Mouse (Mus musculus): ENCODE results near the gene Gdf15.
"Not testable (repeated sequence)": the region's sequence is repeated elsewhere in the genome, so short reads cannot be mapped to it uniquely, and the experiment has no call there.

Gene Gdf15

DNA sequence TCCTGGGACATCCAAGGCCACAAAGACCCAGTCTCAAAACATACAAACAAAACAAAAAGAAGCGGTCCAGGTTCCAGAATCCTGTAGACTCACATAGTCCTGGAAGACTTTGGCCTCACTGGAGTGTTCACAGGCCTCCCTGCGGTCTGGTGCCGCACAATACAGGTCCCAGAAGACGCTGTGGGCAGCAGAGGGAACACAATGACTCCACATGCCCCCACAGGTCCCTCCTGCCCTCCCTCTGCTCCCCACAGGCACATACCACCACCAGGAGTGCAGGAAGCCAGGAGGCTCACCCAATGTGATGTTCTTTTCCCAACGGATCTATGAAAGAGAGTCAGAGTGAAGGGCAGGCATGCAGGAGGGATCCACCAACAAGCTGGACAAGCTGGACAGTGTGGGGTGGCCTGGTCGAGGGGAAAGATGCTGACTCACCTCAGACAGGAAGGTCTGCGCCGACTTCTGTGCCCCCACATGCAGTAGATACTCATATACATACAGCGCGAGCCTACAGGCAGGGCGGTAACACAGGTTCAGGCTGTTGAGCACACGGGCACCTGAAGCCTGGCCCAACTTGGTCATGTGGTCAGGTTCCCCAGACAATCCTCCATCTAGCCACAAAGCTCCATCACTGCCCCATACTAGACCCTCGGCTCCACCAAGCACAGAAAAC lies 30.0 kb downstream of the Gdf15 start:
- no peak for DNase-seq

DNA sequence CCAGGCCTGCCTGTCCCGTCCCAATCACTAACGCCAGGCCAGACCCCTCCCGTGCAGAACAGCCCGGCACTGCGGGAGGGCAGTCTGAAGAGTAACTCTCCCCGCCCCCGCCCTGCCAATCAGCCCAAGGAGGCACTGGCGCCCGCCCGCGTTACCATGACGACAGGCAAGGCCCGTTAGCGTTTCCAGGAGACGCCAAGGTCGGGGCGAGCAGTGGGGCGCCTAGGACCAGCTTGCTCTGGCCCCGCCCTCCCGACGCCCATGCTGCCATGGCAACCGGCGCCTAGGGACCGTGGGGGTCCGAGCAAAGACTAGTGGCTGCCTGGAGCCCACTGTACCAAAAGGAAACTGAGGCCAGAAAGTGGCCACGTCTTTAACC lies 31.0 kb downstream of the Gdf15 start:
- peak; percentile 75 for DNase-seq

DNA sequence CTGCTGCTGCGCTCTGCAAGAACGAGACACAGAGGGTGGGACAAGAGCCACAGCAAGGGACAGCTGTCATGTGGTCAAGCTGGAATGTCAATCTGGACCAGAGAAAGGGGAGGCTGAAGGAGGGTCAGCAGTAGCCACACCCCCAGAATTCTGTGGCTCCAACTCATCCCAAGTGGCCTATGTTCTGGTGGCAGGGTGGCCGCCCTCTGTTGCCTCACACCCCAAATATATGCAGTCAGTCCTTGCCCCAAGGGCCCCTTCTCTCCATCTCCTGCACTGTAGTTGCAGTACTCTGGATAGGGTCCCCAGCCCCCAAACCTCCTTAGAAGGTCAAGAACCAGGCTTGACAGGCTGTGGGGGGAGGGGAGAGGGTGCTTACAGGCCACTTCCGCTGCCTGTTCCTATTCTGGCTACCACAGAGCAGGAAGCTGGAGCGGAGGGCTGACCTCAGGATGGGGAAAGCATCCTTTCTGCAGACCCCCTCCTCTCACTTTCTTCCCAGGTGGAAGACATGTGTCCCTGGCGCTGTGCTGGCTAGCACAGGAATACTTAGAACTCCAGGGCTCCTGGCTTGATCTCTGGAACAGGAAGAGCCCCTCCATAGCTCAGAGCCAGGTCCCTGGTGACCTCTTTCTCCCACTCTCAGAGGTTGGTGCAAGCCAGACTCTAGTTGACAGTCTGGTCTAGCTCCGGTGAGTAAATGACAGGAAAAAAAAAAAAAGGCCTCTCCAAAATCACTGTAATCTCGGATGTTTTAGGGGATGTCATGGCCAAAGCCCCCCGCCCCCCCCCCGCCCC lies 31.6 kb downstream of the Gdf15 start:
- peak; percentile 20 for DNase-seq

DNA sequence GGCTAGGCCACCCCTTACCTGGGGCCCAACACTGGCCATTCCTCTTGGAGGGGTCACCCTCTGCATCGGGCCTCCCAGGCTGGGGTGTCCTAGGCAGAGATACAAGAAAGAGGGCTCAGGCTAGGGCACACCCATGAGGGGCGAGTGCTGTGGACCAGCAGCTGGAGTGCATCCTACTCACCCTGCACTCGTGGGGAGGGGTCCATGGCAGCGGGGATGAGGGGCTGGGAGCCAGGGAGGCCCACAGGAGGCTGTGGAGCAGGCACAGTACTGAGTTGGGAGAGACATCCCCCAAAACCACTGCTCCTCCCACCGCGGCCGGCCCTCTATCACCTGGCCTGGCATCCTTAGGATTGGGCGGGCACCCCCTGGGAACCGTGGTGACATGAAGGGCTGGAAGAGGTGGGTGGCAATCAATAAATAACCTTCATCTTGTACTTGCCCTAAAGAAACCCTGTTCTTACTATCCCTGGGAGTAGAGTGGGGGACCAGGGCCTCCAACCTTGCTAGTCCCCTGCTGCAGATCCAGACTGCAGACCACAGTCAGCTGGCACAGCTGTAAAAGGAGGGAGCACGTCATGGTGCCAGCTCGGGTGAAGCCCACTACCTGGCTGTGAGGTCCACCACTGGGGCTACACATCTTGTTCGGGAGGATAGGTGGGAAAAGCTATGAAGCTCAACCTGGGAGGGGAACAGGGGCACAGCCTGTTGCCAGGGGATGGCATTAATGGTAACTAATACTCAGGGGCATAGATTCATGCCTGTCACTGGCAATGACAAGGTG lies 32.6 kb downstream of the Gdf15 start:
- DNase-seq = peak; percentile 27

DNA sequence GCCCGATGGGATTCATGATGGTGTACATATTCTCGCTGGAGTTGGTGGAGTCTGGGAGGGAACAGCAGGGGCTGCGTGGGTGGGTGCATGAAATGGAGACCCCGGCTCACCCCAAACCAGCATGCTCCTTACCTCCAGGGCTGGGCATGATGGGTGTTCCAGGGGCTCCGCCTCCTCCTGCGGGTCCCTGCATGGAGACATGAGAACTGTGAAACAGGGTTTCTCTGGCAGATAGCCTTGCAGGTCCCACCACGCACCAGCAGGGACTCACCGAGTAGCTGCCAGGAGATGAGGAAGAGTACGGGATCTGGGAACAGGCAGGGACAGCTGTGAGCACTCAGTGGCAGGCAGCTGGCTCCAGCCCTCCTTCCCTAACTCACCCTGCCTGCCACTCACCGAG lies 33.5 kb downstream of the Gdf15 start:
- no peak for DNase-seq

DNA sequence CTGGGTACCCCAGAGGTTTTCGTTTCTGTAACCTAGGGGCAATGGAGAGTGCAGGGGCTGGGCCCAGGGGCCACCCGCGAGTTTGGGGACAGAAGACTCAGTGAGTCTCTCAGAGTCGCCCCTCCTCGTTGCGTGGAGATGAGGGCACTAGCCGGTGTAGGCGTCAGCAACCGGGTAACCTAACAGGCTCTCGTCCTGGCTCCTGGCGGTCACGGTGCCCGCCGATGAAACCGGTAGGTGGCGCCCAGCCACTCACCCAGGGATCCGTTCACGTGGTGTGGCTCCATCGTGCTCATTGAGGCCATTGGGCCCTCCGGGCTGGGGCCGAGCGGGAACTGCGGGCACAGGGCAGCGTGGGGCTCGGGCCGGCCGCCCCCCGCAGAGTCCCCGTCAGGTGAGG lies 34.0 kb downstream of the Gdf15 start:
- peak; percentile 90 for DNase-seq

DNA sequence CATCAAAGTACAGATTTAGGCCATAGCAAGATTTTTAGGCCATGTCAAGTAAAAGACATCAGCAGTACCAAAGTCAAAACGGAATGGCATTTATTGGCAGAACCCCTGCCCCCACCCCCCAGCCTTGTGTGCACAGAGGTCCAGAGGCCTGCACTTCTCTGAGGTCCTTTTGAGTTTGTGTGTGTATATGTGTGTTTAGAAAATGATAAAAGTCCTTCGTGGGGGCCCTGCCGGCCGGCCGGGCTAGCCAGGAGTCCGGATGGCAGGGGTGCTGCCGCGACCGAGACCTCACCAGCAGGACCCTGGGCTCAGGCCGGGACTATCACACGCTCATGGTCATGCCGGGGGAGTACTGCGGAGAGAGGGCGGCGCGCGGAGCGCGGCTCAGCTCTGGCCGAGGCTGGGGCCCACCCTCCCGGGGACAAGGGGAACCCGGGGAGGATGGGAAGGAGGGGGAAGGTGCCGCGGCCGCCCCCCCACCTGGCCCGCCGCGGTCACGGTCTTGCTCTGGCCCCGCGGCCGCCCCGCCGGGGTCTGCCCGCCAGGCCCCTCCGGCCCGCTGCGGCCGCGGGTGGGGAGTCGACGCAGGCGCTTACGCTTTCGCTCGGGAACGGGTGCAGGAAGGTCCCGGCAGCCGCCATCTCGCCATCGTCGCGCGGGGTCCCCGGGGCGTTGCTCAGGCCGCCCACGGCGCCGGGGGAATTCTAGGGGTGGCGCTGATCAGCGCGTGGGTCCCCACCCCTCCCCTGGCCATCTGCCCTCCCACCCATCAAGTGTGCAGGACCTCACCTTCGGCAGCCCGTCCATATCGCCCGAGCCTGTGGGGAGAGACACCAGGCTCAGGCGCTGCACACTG lies 34.6 kb downstream of the Gdf15 start:
- peak; percentile 39 for DNase-seq

DNA sequence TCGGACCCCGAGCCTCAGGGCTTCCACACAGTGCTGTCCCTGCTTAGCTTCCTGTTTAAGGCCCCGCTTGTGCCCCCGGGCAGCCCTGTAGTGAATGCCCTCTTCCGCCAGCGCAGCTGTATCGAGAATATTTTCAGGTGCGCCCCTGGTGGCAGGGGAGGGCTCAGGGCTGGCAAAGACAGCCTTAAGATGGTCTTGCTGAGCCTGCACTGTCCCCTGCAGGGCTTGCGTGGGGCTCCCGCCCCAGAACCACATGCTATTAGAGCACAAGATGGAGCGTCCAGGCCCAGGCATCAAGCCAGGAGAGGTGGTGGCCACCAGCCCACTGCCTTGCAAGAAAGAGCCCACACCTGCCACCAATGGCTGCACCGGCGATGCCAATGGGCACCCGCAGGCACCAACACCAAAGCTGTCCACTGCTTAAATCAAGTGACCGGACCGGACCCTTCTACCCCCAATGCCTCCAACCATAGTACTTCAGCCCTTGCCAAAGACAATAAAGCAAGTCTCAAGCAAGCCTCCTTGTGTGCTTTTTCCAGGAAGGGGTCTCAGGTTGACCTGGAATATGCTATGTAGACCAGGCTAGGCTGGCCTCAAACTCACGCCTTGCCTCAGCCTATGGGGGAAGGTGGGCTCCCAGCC lies 35.4 kb downstream of the Gdf15 start:
- DNase-seq = peak; percentile 67

DNA sequence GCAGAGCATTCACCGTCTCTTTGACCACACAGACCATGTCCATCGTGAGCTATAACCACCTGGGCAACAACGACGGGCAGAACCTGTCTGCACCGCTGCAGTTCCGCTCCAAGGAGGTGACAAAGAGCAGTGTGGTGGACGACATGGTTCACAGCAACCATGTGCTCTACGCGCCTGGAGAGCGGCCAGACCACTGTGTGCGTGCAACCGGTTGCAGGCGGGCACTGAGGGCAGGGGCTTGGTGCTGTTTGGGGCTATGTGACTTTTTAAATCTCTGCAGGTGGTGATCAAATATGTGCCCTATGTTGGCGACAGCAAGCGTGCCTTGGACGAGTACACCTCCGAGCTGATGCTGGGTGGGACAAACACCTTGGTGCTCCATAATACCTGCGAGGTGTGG lies 36.0 kb downstream of the Gdf15 start:
- no peak for DNase-seq

DNA sequence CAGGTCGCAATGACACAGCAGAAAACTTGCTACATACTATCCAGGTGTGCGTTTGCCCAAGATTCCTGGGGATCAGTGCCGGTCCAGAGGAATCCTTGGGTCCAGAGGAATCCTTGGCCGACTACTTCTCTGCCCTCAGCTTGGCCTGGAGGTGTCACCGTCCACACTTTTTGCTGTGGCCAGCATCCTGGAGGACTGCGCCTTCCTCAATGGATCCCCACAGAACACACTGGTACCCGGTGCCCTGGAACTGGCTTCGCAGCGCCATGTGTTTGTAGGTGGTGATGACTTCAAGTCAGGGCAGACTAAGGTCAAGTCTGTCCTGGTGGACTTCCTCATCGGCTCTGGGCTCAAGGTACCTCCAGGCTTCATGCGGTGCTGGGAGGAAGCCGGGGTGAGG lies 36.4 kb downstream of the Gdf15 start:
- no peak for DNase-seq

DNA sequence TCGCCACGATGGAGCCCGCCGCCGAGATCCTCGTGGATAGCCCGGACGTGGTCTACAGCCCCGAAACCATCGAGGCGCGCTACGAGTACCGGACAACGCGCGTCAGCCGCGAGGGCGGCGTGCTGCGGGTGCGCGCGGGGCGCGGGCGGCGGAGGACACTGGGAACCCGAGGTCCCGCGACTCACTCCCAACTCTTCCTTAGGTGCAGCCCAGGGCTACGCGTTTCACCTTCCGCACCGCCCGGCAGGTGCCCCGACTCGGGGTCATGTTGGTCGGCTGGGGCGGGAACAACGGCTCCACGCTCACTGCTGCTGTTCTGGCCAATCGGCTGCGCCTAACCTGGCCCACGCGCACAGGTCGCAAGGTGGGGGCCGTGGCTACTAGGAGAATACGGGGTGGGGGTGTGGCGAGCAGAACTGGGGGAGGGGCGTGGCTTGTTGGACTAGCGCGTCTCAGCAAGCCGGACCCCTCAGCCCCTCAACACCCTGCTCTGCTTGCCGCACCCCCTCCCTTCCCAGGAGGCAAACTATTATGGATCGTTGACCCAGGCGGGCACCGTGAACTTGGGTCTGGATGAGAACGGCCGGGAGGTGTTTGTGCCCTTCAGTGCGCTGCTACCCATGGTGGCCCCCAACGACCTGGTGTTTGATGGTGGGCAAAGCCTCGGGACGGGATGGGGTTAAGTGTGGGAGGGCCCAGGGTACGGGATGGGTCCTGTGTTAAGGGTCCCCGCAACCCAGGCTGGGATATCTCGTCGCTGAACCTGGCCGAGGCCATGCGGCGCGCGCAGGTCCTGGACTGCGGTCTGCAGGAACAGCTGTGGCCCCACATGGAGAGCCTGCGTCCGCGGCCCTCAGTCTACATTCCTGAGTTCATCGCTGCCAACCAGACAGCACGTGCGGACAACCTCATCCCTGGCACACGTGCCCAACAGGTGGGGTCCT lies 37.4 kb downstream of the Gdf15 start:
- DNase-seq = peak; percentile 52

DNA sequence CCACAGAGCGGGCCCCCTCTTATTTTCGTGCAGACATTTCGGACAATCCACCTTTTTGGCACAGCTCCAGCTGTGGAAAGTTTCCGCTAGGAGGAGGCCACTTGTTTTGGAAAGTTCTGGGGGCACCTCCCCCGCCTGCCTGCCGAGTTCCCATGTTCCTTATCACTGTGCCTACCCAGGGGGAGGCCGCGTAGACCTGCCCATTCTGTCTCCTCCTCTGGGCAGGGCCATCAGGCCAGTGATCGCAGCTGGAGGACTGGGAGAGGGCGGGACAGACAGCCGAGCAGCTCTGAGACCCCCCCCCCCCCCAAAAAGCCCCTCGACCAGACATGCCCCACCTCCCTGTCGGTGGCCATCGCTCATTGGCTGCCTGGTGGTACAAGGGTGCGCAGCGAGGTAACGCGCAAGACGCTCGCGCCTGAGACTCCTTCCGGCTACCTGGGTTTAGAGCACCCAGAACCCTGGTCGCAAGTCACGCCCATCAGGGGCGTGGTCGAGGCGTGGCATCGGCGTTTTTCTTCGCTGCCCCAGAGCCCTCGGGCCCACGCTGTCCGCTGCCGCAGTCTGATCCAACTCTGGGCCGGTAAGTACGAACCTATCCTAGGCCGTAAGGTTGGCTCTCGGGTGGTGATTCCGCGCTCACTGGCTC lies 38.2 kb downstream of the Gdf15 start, which contains the start of gene Isyna1:
Gene Isyna1, plus strand, starts transcription at position 413 of the 649 bp plus-strand sequence.
- DNase-seq = peak; percentile 61

DNA sequence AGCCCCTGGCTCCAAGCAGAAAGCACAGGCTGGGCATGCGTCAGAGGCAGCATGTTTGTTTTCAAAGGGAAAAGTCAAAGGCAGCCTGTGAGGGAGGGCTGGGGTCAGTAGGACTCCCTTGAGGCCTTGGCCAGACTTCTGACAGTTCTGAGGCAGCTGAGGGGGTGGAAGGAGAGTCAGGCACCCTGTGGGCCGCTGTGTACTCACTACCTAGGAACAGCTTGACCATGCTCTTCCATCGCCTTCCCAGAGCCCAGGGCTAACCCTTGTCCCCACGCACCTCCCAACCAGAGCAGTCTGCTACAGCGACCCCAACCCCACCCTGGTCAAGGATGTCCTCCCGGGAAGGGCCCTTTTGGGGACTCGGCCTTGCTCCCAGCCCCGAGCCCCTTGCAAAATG lies 39.1 kb downstream of the Gdf15 start:
- no peak for DNase-seq

DNA sequence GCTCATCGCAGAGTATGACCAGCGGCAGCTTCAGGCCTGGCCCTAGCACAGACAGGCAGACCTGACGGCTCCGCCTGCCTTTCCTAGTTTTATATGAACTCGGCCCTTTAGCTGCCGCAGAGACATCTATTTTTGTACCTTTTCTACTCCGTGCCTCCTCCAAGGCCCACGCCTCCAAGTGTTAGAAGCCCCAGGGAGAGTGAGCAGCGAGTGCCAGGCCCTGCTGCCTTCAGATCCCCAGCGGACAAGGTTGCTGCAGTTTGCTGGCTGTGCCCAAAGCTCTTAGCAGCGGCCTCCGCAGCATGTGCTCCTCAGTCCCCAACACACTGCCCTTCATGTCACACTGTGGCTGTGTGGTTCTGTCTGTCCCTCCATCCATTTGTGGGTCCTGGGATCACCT lies 40.7 kb downstream of the Gdf15 start:
- no peak for DNase-seq

DNA sequence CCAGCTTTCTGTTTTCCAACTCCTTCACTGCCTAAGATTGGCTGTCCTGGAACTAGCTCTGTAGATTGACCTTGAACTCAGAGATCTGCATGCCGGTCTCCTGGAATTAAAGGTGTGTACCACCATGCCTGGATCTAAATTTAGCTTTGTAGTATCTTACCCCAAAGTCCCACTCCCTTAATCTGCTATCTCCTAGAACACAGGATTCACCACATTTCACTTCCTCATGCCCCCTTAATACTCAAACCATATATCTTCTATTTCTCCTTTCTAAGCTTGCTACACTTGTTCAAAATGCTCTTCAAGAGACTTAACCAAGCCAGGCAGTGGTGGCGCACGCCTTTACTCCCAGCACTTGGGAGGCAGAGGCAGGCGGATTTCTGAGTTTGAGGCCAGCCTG lies 44.3 kb downstream of the Gdf15 start:
- not testable (repeated sequence) for DNase-seq

DNA sequence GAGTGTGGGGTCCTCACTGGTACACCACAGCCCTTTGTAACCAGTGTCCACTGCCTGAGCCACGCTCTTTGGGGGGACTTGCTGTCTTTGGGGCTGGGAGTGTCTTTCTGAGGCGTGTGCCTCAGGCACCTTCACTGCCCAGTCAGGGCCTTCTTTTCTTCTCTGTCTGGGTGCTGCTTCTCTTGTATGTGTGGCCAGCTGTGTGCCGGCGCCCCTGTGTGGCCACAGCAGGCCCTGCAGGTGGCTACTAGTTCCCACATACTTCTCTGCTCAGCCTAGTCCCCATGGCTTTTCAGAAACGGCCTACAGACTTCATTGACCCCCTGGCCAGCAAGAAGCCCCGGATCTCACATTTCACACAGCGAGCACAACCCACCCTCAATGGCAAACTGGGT lies 47.0 kb downstream of the Gdf15 start:
- DNase-seq = no peak

DNA sequence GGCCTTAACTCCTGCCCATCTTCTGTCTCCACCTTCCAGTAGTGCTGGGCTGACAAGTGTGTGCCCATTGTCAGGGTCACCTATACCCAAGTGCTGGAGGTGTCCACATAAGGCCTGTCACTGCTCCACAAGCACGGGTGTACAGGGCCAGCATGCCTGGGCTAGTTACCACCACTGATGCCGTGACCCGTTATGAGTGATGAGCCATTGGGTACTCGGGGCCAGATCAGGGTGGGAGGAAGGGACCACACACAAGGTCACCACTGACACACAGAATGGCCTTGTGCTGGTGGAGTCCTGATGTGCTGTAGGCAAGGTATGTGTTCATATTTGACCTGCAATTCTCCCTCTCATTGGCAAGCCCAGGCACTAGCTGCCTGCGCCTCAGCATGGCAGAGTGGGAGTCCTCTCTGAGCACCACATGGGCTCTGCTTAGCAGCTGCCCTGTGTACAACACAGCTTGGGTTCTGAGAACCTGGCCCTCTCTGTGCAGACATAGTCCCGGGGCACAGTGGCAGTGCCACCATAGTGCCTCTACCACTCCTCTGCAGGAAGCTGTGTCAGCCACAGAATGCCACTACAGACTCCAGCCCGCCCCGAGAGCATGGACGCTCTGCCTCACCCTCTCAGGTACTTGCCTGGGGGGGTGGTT lies 47.5 kb downstream of the Gdf15 start:
- DNase-seq = no peak

DNA sequence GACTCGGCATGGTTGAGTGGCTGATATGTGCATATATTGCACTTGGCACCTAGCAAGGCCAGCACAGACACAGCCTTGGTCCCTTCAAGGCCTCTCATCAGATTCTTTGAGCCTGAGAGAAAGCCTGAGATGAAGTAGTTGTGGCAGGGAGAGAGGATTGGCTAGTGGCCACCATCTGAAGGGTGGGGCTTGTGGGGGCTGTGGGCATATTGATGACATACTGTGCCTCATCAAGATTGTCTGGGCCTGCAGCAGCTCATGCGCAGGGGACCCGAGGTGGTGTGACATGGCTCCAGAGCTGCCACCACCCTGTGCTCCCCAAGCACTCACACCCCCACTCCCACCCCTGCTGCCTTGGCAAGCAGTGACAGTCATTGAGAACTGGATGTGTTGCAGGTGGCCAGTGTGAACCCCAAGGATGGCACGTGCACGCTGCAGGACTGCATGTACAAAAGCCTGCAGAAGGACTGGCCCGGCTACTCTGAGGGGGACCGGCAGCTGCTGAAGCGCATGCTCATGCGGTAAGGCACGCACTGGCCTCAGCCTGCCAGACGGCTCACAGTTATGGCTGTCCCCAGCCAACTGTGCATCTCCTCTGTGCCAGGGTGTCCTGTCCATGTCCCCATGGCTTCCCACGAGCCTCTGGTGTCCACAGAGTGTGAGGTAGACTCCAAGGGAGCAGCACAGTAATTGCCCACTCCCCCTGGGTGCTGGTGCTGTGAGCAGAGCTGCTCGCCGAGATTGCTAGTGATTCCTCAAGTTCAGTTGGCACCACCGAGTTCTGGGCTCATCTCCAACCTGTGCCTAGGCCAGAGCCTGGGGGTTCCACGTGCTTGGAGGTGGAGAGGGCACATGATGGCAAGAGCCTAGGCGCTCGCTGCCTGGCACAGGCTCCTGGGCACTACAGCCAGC lies 48.5 kb downstream of the Gdf15 start:
- DNase-seq = peak; percentile 74
